Mouse (Mus musculus): ENCODE results near the gene Usp34.

DNA sequence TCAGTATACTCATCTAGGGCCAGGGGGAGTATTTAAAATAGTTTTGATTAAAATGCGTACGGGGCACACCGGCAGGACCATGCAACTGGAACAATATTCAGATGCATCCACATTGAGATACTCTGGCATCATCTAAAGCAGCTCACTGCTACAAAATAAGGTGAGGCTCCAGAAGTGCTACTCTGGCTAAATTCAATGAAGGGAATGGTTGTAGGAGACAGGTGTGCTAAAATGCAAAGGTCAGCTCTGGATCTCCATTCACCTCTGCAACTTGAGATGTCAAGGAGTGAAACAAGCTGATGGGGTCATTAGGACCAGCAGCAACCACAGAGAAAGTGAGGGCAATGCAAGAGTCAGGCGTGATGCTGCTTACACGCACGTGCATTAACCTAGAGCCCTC, 188.5 kb downstream of the Usp34 start:
- no peak for TF ChIP-seq POLR2A (IDR thresholded peaks at IDR 0.05; ENCODE audit: extremely low read depth, insufficient read depth, low read length)
- TF ChIP-seq CTCF (IDR thresholded peaks at IDR 0.05; ENCODE audit: low read depth, low read length), result no peak
